Mouse (Mus musculus) heart, embryonic 13.5 days (tissue): ENCODE data around the gene Fkbp8. TPM values are rescaled to one million over a fixed set of nuclear protein-coding genes. Genes with fewer than 3 reads are reported as not detected.

Experiments used
- ATAC-seq: fragments of 200-750 bp; cut with Nextera tagmentation; 2 replicates; pipeline ENCODE4 v1.8.0; 2017; ENCODE audit warnings: moderate TSS enrichment; ENCODE audit not compliant: insufficient number of reproducible peaks, low FRiP score, low TSS enrichment; ENCODE audit errors: extremely low read depth
- H3K27ac ChIP-seq: fragments of 300-500 bp; sonication (generic); replicated peaks from 2 replicates; pipeline ENCODE4 v1.5.1; 2015; ENCODE audit warnings: moderate library complexity, mild to moderate bottlenecking, inconsistent platforms
- H3K27me3 ChIP-seq: fragments of 300-500 bp; sonication (generic); replicated peaks from 2 replicates; pipeline ENCODE4 v1.6.1; 2015; ENCODE audit warnings: mild to moderate bottlenecking, inconsistent platforms
- H3K36me3 ChIP-seq: fragments of 300-500 bp; sonication (generic); 2 replicates; pipeline ENCODE4 v1.6.1; 2015; ENCODE audit warnings: mild to moderate bottlenecking, inconsistent platforms
- H3K4me1 ChIP-seq: fragments of 300-500 bp; sonication (generic); 2 replicates; pipeline ENCODE4 v1.6.1; 2015; ENCODE audit warnings: inconsistent platforms
- H3K4me2 ChIP-seq: fragments of 300-500 bp; sonication (generic); 2 replicates; pipeline ENCODE4 v1.6.1; 2015; ENCODE audit warnings: inconsistent platforms, mild to moderate bottlenecking, moderate library complexity
- H3K4me3 ChIP-seq: fragments of 300-500 bp; sonication (generic); 2 replicates; pipeline ENCODE4 v1.5.1; 2015; ENCODE audit warnings: moderate library complexity, mild to moderate bottlenecking, inconsistent platforms
- H3K9ac ChIP-seq: fragments of 300-500 bp; sonication (generic); 2 replicates; pipeline ENCODE4 v1.6.1; 2015; ENCODE audit warnings: inconsistent platforms, mild to moderate bottlenecking, moderate library complexity
- H3K9me3 ChIP-seq: fragments of 300-500 bp; sonication (generic); 2 replicates; pipeline ENCODE4 v1.6.1; 2016; ENCODE audit warnings: inconsistent platforms
- WGBS: fragments of 180-500 bp; shearing (Covaris S2); methylation state at CpG from one replicate; pipeline ENCODE4 v1.1.7; 2015; ENCODE audit warnings: mixed read lengths; 5-methylcytosine and 5-hydroxymethylcytosine counted together
- polyA plus RNA-seq: library from polyadenylated mRNA; unstranded; fragments of >200 nt; fragmentation: Nextera tagmentation; extraction: Ambion mirVana; gene quantifications from 2 replicates; pipeline ENCODE4 v1.2.1, GENCODE M21; 2015

Gene Fkbp8
- polyA plus RNA-seq, 1 experiment from 2014 or later: 240 TPM

- no peaks in the 10 kb centered on the region for H3K9me3 ChIP-seq
- no peak overlapping the region for H3K4me3 ChIP-seq
- 0 out of 2 replicates have a peak, but pooled peaks cover 4% of the 10 kb centered on the region for H3K36me3 ChIP-seq
- H3K27ac ChIP-seq: no peak overlapping the region
- no peak overlapping the region for H3K9ac ChIP-seq
- ATAC-seq: no peak
- no peaks in the 10 kb centered on the region for H3K27me3 ChIP-seq
- WGBS: 89% methylated on average over 10 of the region's 10 CpGs
- no peak overlapping the region for H3K4me2 ChIP-seq
- H3K4me1 ChIP-seq: peaks cover 63% of the 10 kb centered on the region
Observed at GRCm38 (mm10) chr8:70549412-70550184, 22.1 kb downstream of the Fkbp8 start.

- H3K4me3 ChIP-seq: no peak overlapping the region
- 32% methylated on average over 3 of the region's 3 CpGs for WGBS
- no peak for ATAC-seq
- peak overlapping the region; percentile 19; the same call in 1 of the 2 replicates for H3K4me2 ChIP-seq
- peak overlapping the region; percentile 56 for H3K9ac ChIP-seq
- peaks cover 6% of the 10 kb centered on the region; the same call in 1 of the 2 replicates for H3K36me3 ChIP-seq
- peak overlapping the region; percentile 74 for H3K27ac ChIP-seq
- no peaks in the 10 kb centered on the region for H3K9me3 ChIP-seq
- H3K4me1 ChIP-seq: peaks cover 58% of the 10 kb centered on the region
- H3K27me3 ChIP-seq: no peaks in the 10 kb centered on the region
Observed at GRCm38 (mm10) chr8:70551558-70552161, 24.1 kb downstream of the Fkbp8 start.

GRCm38 (mm10) chr8:70552836-70553235 is 25.3 kb downstream of the Fkbp8 start:
- no peak overlapping the region for H3K4me2 ChIP-seq
- H3K36me3 ChIP-seq: peaks cover 8% of the 10 kb centered on the region; the same call in 1 of the 2 replicates
- H3K27ac ChIP-seq: peak overlapping the region; percentile 74
- ATAC-seq: no peak
- H3K9me3 ChIP-seq: no peaks in the 10 kb centered on the region
- WGBS: 9% methylated on average over 1 of the region's 1 CpGs
- H3K27me3 ChIP-seq: no peaks in the 10 kb centered on the region
- H3K4me1 ChIP-seq: peaks cover 61% of the 10 kb centered on the region
- H3K4me3 ChIP-seq: no peak overlapping the region
- no peak overlapping the region for H3K9ac ChIP-seq

- 0 out of 2 replicates have a peak, but pooled peaks have one; percentile 15 for ATAC-seq
- H3K27ac ChIP-seq: peak overlapping the region; percentile 74
- peaks cover 61% of the 10 kb centered on the region for H3K4me1 ChIP-seq
- H3K9me3 ChIP-seq: no peaks in the 10 kb centered on the region
- no peaks in the 10 kb centered on the region for H3K27me3 ChIP-seq
- no peak overlapping the region for H3K4me2 ChIP-seq
- H3K9ac ChIP-seq: no peak overlapping the region
- no peak overlapping the region for H3K4me3 ChIP-seq
- peaks cover 8% of the 10 kb centered on the region; the same call in 1 of the 2 replicates for H3K36me3 ChIP-seq
Observed at GRCm38 (mm10) chr8:70553740-70554139, 26.2 kb downstream of the Fkbp8 start.

- no peak overlapping the region for H3K9ac ChIP-seq
- H3K27ac ChIP-seq: no peak overlapping the region
- no peak overlapping the region for H3K4me3 ChIP-seq
- no peaks in the 10 kb centered on the region for H3K9me3 ChIP-seq
- no peaks in the 10 kb centered on the region for H3K27me3 ChIP-seq
- peaks cover 71% of the 10 kb centered on the region for H3K4me1 ChIP-seq
- peaks cover 4% of the 10 kb centered on the region; the same call in 1 of the 2 replicates for H3K36me3 ChIP-seq
- H3K4me2 ChIP-seq: no peak overlapping the region
- 86% methylated on average over 4 of the region's 4 CpGs for WGBS
- no peak for ATAC-seq
Observed at GRCm38 (mm10) chr8:70555079-70555747, 27.7 kb downstream of the Fkbp8 start.

- H3K9ac ChIP-seq: peak overlapping the region; percentile 72
- ATAC-seq: no peak
Observed at GRCm38 (mm10) chr8:70558334-70558733, 30.8 kb downstream of the Fkbp8 start.

GRCm38 (mm10) chr8:70558983-70559382 is 31.5 kb downstream of the Fkbp8 start:
- H3K4me3 ChIP-seq: no peak overlapping the region
- no peak for ATAC-seq
- H3K4me1 ChIP-seq: peaks cover 70% of the 10 kb centered on the region
- no peaks in the 10 kb centered on the region for H3K27me3 ChIP-seq
- H3K9ac ChIP-seq: 0 out of 2 replicates have a peak overlapping the region, but pooled peaks have one; percentile 33
- H3K36me3 ChIP-seq: peaks cover 4% of the 10 kb centered on the region; the same call in 1 of the 2 replicates
- no peaks in the 10 kb centered on the region for H3K9me3 ChIP-seq
- H3K27ac ChIP-seq: no peak overlapping the region; the same call in 1 of the 2 replicates
- no peak overlapping the region for H3K4me2 ChIP-seq
- WGBS: 89% methylated on average over 3 of the region's 3 CpGs

More at GRCm38 (mm10) chr8:70558334-70558733, 30.8 kb downstream of the Fkbp8 start:
- peak overlapping the region; percentile 45 for H3K27ac ChIP-seq
- WGBS: 46% methylated on average over 4 of the region's 4 CpGs
- no peaks in the 10 kb centered on the region for H3K27me3 ChIP-seq
- no peak overlapping the region for H3K4me2 ChIP-seq
- peaks cover 4% of the 10 kb centered on the region; the same call in 1 of the 2 replicates for H3K36me3 ChIP-seq
- peaks cover 75% of the 10 kb centered on the region for H3K4me1 ChIP-seq
- no peak overlapping the region for H3K4me3 ChIP-seq
- no peaks in the 10 kb centered on the region for H3K9me3 ChIP-seq

- ATAC-seq: no peak
- Histone ChIP-seq H3K4me3 (no peak overlapping the region), H3K4me2 (0 out of 2 replicates have a peak overlapping the region, but pooled peaks have one; percentile 16), H3K9me3 (no peaks in the 10 kb centered on the region), H3K9ac (peak overlapping the region; percentile 51), H3K27ac (peak overlapping the region; percentile 74), H3K36me3 (peaks cover 4% of the 10 kb centered on the region; the same call in 1 of the 2 replicates), H3K27me3 (no peaks in the 10 kb centered on the region), H3K4me1 (peaks cover 74% of the 10 kb centered on the region)
- WGBS: 66% methylated on average over 2 of the region's 2 CpGs
Observed at GRCm38 (mm10) chr8:70560096-70560495, 32.6 kb downstream of the Fkbp8 start.

GRCm38 (mm10) chr8:70560564-70560963 is 33.0 kb downstream of the Fkbp8 start:
- Histone ChIP-seq H3K27ac (peak overlapping the region; percentile 74), H3K4me3 (no peak overlapping the region), H3K9ac (peak overlapping the region; percentile 51), H3K27me3 (no peaks in the 10 kb centered on the region), H3K4me2 (peak overlapping the region; percentile 16; the same call in 1 of the 2 replicates), H3K9me3 (no peaks in the 10 kb centered on the region), H3K36me3 (peaks cover 4% of the 10 kb centered on the region; the same call in 1 of the 2 replicates), H3K4me1 (peaks cover 78% of the 10 kb centered on the region)
- ATAC-seq: no peak
- 35% methylated on average over 3 of the region's 3 CpGs for WGBS

- Histone ChIP-seq H3K4me2 (0 out of 2 replicates have a peak overlapping the region, but pooled peaks have one; percentile 16), H3K27ac (peak overlapping the region; percentile 74), H3K9ac (peak overlapping the region; percentile 51), H3K4me1 (peaks cover 86% of the 10 kb centered on the region), H3K27me3 (no peaks in the 10 kb centered on the region), H3K36me3 (peaks cover 4% of the 10 kb centered on the region; the same call in 1 of the 2 replicates), H3K9me3 (no peaks in the 10 kb centered on the region), H3K4me3 (no peak overlapping the region)
- no peak for ATAC-seq
- 25% methylated on average over 4 of the region's 4 CpGs for WGBS
Observed at GRCm38 (mm10) chr8:70561357-70561756, 33.8 kb downstream of the Fkbp8 start.
